Mouse (Mus musculus): ENCODE results near the gene Ccdc28b. TPM values are rescaled to one million over a fixed set of nuclear protein-coding genes. Genes with fewer than 3 reads are reported as not detected.

The Ccdc28b gene
- polyA plus RNA-seq, 1 experiment from 2014 or later: 12.7 TPM

GRCm38 (mm10) chr4:129571551-129572084 lies 52.1 kb downstream of the Ccdc28b start:
- no peak overlapping the region for H3K27ac ChIP-seq (ENCODE audit: low read length)
- ATAC-seq (ENCODE audit: low read depth): no peak

GRCm38 (mm10) chr4:129570028-129570427 lies 53.7 kb downstream of the Ccdc28b start:
- Histone ChIP-seq H3K36me3 (ENCODE audit: control insufficient read depth, insufficient read depth) (no peaks in the 10 kb centered on the region), H3K27ac (ENCODE audit: low read length) (no peak overlapping the region), H3K4me2 (ENCODE audit: low read depth, low read length) (no peak overlapping the region), H3K4me3 (ENCODE audit: low read depth, low read length) (no peak overlapping the region), H3K27me3 (ENCODE audit: control insufficient read depth, insufficient read depth, low read depth, low read length) (no peaks in the 10 kb centered on the region), H3K4me1 (ENCODE audit: control insufficient read depth, low read depth, low read length) (peaks cover 1% of the 10 kb centered on the region; the same call in 1 of the 2 replicates), H3K9ac (ENCODE audit: low read depth, low read length) (no peak overlapping the region), H3K9me3 (replicated peaks; ENCODE audit: control insufficient read depth, low read length) (no peaks in the 10 kb centered on the region)
- no peak for ATAC-seq (ENCODE audit: low read depth)
- 76% methylated on average over 6 of the region's 6 CpGs for WGBS (ENCODE audit: insufficient replicate concordance)

More at GRCm38 (mm10) chr4:129571551-129572084, 52.1 kb downstream of the Ccdc28b start:
- WGBS (ENCODE audit: insufficient replicate concordance): 62% methylated on average over 8 of the region's 8 CpGs
- Histone ChIP-seq H3K9ac (ENCODE audit: low read depth, low read length) (no peak overlapping the region), H3K4me3 (ENCODE audit: low read depth, low read length) (no peak overlapping the region), H3K4me1 (ENCODE audit: control insufficient read depth, low read depth, low read length) (peaks cover 3% of the 10 kb centered on the region; the same call in 1 of the 2 replicates), H3K9me3 (replicated peaks; ENCODE audit: control insufficient read depth, low read length) (no peaks in the 10 kb centered on the region), H3K27me3 (ENCODE audit: control insufficient read depth, insufficient read depth, low read depth, low read length) (no peaks in the 10 kb centered on the region; the same call in 1 of the 2 replicates), H3K4me2 (ENCODE audit: low read depth, low read length) (no peak overlapping the region), H3K36me3 (ENCODE audit: control insufficient read depth, insufficient read depth) (no peaks in the 10 kb centered on the region)

Other genes starting within 250 kb of the Ccdc28b start
- gene Zbtb8a, start 245.8 kb downstream of the Ccdc28b start, polyA plus RNA-seq (2015; fragmentation: Nextera tagmentation; extraction: Ambion mirVana): 2.2 and 2.7 TPM in 2 replicates
- gene Zbtb8b, start 183.1 kb downstream of the Ccdc28b start, polyA plus RNA-seq (2015; fragmentation: Nextera tagmentation; extraction: Ambion mirVana): 1.3 and 1.4 TPM in 2 replicates
- 79.2 and 87.0 TPM in 2 replicates for gene Bsdc1, start 162.4 kb downstream of the Ccdc28b start, polyA plus RNA-seq (2015; fragmentation: Nextera tagmentation; extraction: Ambion mirVana)
- 0.13 TPM in 1 of 2 replicates, not detected in the other for gene Tssk3, start 132.9 kb downstream of the Ccdc28b start, polyA plus RNA-seq (2015; fragmentation: Nextera tagmentation; extraction: Ambion mirVana)
- gene Fam229a, start 132.8 kb downstream of the Ccdc28b start, polyA plus RNA-seq (2015; fragmentation: Nextera tagmentation; extraction: Ambion mirVana): 0.23 and 0.60 TPM in 2 replicates
- gene Marcksl1, start 110.4 kb downstream of the Ccdc28b start, polyA plus RNA-seq (2015; fragmentation: Nextera tagmentation; extraction: Ambion mirVana): 36.6 and 41.4 TPM in 2 replicates
- 82.1 and 89.8 TPM in 2 replicates for gene Hdac1, start 81.2 kb downstream of the Ccdc28b start, polyA plus RNA-seq (2015; fragmentation: Nextera tagmentation; extraction: Ambion mirVana)
- gene Lck, start 50.3 kb downstream of the Ccdc28b start, polyA plus RNA-seq (2015; fragmentation: Nextera tagmentation; extraction: Ambion mirVana): 3.1 and 3.2 TPM in 2 replicates
- gene Fam167b, start 45.4 kb downstream of the Ccdc28b start, polyA plus RNA-seq (2015; fragmentation: Nextera tagmentation; extraction: Ambion mirVana): 6.9 and 7.5 TPM in 2 replicates
- 133 and 142 TPM in 2 replicates for gene Eif3i, start 23.3 kb downstream of the Ccdc28b start, polyA plus RNA-seq (2015; fragmentation: Nextera tagmentation; extraction: Ambion mirVana)
- 104 and 106 TPM in 2 replicates for gene Tmem234, start 23.3 kb downstream of the Ccdc28b start, polyA plus RNA-seq (2015; fragmentation: Nextera tagmentation; extraction: Ambion mirVana)
- 0.46 and 0.91 TPM in 2 replicates for gene Dcdc2b, start 9.7 kb downstream of the Ccdc28b start, polyA plus RNA-seq (2015; fragmentation: Nextera tagmentation; extraction: Ambion mirVana)
- gene Iqcc, start 4.8 kb downstream of the Ccdc28b start, polyA plus RNA-seq (2015; fragmentation: Nextera tagmentation; extraction: Ambion mirVana): 7.5 and 8.0 TPM in 2 replicates
- gene Txlna, start 17.1 kb upstream of the Ccdc28b start, polyA plus RNA-seq (2015; fragmentation: Nextera tagmentation; extraction: Ambion mirVana): 22.1 and 24.2 TPM in 2 replicates
- gene Kpna6, start 48.8 kb upstream of the Ccdc28b start, polyA plus RNA-seq (2015; fragmentation: Nextera tagmentation; extraction: Ambion mirVana): 6.9 and 7.0 TPM in 2 replicates
- 3.3 TPM in 2 replicates for gene Tmem39b, start 72.9 kb upstream of the Ccdc28b start, polyA plus RNA-seq (2015; fragmentation: Nextera tagmentation; extraction: Ambion mirVana)
- 19.6 and 20.2 TPM in 2 replicates for gene Khdrbs1, start 118.4 kb upstream of the Ccdc28b start, polyA plus RNA-seq (2015; fragmentation: Nextera tagmentation; extraction: Ambion mirVana)
- 143 and 159 TPM in 2 replicates for gene Ptp4a2, start 187.3 kb upstream of the Ccdc28b start, polyA plus RNA-seq (2015; fragmentation: Nextera tagmentation; extraction: Ambion mirVana)